Mouse (Mus musculus): ENCODE data around the gene Ccl8. TPM values are rescaled to one million over a fixed set of nuclear protein-coding genes. Genes with fewer than 3 reads are reported as not detected.

Gene Ccl8
- polyA plus RNA-seq, 1 experiment from 2014 or later: not detected

- H3K9me3 ChIP-seq (ENCODE audit: control insufficient read depth, low read length): no peaks in the 10 kb centered on the region
- WGBS: 89% methylated on average over 2 of the region's 2 CpGs
- no peaks in the 10 kb centered on the region for H3K4me1 ChIP-seq (replicated peaks; ENCODE audit: control insufficient read depth, insufficient read depth, low read length)
Measured at GRCm38 (mm10) chr11:82159126-82159525, 44.1 kb downstream of the Ccl8 start.

GRCm38 (mm10) chr11:82163285-82163684, 48.3 kb downstream of the Ccl8 start:
- Histone ChIP-seq H3K9ac (replicated peaks; ENCODE audit: low read depth, low read length) (no peak overlapping the region), H3K4me3 (replicated peaks; ENCODE audit: low read length) (no peak overlapping the region), H3K4me1 (replicated peaks; ENCODE audit: control insufficient read depth, insufficient read depth, low read length) (no peaks in the 10 kb centered on the region), H3K36me3 (ENCODE audit: control insufficient read depth, insufficient read depth) (no peaks in the 10 kb centered on the region), H3K27ac (ENCODE audit: low read length) (no peak overlapping the region), H3K4me2 (ENCODE audit: low read length) (no peak overlapping the region), H3K9me3 (ENCODE audit: control insufficient read depth, low read length) (no peaks in the 10 kb centered on the region), H3K27me3 (replicated peaks; ENCODE audit: control insufficient read depth, insufficient read depth, low read length) (no peaks in the 10 kb centered on the region)
- no peak for ATAC-seq
- WGBS: 70% methylated on average over 8 of the region's 8 CpGs

More at GRCm38 (mm10) chr11:82159126-82159525, 44.1 kb downstream of the Ccl8 start:
- H3K4me2 ChIP-seq (ENCODE audit: low read length): no peak overlapping the region
- no peaks in the 10 kb centered on the region for H3K27me3 ChIP-seq (replicated peaks; ENCODE audit: control insufficient read depth, insufficient read depth, low read length)
- ATAC-seq: no peak
- no peak overlapping the region for H3K27ac ChIP-seq (ENCODE audit: low read length)
- H3K9ac ChIP-seq (replicated peaks; ENCODE audit: low read depth, low read length): no peak overlapping the region
- no peak overlapping the region for H3K4me3 ChIP-seq (replicated peaks; ENCODE audit: low read length)
- H3K36me3 ChIP-seq (ENCODE audit: control insufficient read depth, insufficient read depth): no peaks in the 10 kb centered on the region

Other genes with a start within 250 kb of the Ccl8 start
- 4.9 and 8.7 TPM in 2 replicates for gene Asic2, start 146.7 kb upstream of the Ccl8 start, polyA plus RNA-seq (2015; fragmentation: Nextera tagmentation; extraction: Ambion mirVana)
- gene Ccl2, start 79.6 kb upstream of the Ccl8 start, polyA plus RNA-seq (2015; fragmentation: Nextera tagmentation; extraction: Ambion mirVana): 0.42 and 0.47 TPM in 2 replicates
- gene Gm17268, start 76.6 kb upstream of the Ccl8 start, polyA plus RNA-seq (2015; fragmentation: Nextera tagmentation; extraction: Ambion mirVana): not detected in 2 replicates
- gene Ccl7, start 69.5 kb upstream of the Ccl8 start, polyA plus RNA-seq (2015; fragmentation: Nextera tagmentation; extraction: Ambion mirVana): 0.37 and 0.42 TPM in 2 replicates
- gene Ccl11, start 57.4 kb upstream of the Ccl8 start, polyA plus RNA-seq (2015; fragmentation: Nextera tagmentation; extraction: Ambion mirVana): not detected in 2 replicates
- gene Ccl12, start 13.3 kb upstream of the Ccl8 start, polyA plus RNA-seq (2015; fragmentation: Nextera tagmentation; extraction: Ambion mirVana): 0.86 TPM in 1 of 2 replicates, not detected in the other
- gene Ccl1, start 190.5 kb downstream of the Ccl8 start, polyA plus RNA-seq (2015; fragmentation: Nextera tagmentation; extraction: Ambion mirVana): 0.47 TPM in 1 of 2 replicates, not detected in the other